Mouse (Mus musculus) lung, postnatal 4 days (tissue): ENCODE results near the gene Zbtb5.
A peak's percentile ranks its signal among the peaks of the same experiment; 100 is the strongest.
"Not testable (repeated sequence)": the region's sequence is repeated elsewhere in the genome, so short reads cannot be mapped to it uniquely, and the experiment has no call there.

Source experiments
- DNase-seq, 2 experiments: peaks; one replicate each; pipeline ENCODE4 v3.0.0; 2021

Gene Zbtb5

DNA sequence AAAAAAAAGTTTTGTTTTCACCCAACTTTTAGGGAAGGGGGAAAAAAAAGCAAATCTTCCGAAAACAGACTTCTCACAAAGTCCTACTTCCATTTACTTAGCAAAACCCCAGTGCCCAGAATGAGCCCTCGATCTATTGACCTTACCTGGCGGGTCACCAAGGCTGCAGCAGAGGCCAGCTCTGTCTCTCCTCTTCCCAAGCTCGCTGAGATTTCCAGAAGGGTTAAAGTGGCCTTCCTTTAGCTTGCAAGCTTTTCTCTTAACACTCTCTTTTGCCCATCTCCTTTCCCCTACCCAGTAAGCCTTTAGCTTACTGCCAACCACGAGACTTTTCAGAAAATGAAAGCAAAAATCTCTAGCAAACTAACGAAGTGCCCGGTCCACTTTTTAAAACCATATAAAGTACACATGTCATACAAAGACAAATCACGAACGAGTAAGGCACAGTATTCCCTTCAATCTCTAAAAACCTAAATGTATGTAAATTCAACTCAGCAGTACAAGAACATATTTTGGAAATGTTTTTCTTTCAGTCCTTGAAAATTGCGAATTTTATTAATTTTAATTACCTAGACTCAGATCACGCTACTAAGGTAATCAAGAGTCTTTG is 1.3 kb downstream of the Zbtb5 start:
- no peak for DNase-seq

DNA sequence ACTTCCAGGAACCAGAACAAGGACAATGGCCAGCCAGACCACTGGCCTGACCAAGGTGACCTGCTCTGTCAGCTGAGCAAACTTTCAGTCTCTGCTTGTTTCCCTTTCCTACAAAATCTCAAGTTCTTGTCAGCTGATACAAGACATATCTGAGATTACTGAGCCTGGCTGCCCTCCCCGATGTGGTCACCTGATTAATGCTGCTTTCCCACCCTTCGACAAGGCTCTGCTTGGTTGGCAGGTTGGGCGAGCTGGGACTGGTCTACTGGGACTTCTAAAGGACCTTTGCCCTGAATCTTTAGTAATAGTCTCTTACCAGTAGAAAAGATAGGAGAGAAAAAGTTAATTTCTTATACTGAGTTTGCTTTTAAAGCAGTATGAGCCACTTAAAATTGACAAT is 6.8 kb downstream of the Zbtb5 start:
- no peak for DNase-seq

DNA sequence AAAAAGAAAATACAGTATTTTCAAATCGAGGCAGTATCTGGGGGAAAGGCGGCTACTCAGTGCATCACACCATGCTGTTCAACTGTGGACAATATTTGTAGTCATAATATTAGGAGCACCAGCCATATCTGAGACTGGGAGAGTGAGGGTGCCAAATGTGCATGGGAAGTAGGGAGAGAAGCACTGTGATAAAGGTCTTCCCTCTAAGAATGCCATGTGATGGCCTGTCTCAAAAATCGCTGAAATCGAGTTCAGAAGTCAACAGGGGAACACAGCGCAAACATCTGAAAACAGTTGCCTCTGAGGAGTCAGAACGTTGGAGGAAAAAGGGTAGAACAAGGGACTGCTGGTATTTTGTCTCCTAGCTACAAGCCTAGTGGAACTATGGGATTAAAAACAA is 12.2 kb downstream of the Zbtb5 start:
- DNase-seq = no peak

DNA sequence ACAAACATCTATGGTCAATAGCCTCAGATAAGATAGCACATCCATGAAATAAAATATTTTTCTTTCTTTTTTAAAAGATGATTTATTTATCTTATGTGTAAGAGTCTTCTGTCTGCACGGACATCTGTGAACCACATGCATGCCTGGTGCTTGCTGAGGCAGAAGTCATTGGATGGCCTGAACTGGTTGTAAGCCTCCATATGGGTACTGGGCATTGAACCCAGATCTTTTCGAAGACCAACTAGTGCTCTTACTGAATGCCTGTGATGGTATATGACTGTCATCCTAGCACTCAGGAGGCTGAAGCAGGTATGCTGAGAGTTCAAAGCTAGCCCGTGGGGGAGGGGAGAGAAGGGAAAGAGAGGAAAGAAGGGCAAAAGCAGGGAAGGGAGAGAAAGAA is 14.1 kb downstream of the Zbtb5 start:
- DNase-seq = no peak

DNA sequence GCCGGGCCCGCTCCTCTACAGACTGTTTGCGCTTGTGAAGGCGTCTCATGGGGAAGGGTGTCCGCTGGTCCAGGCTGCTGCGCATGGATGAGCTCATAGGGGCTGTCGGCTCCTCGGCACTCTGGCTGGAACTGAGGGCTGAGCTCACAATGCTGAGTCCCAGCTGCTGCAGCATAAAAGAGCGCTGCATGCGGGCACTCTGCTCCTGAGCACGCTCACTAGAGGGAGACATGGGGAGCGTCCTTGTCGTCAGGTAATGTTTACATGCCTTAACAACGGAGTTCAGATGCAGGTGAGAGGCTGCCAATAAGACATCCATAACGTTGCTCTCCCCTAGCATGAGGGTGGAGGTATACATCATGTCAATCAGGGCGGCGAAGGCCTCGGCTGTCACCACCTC is 17.4 kb downstream of the Zbtb5 start:
- DNase-seq = no peak

DNA sequence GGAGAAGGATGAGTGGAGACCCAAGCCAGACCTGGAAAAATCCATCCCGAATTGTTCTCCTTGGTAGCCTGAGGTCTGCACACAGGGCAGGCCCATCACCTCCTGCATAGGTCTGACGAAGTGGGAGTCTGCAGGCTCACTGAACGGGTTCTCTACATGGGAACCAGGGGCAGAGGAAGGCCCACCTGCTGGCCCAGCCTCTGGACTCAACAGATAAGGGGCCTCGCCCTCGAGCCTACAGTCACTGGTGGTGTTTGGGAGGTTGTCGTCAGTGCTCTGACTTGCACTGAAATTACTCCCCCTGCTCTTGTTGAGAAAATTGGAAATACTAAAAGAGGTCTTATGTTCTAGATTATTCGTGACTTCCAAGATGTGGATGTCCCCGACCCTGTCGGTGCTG is 18.4 kb downstream of the Zbtb5 start:
- DNase-seq = no peak

DNA sequence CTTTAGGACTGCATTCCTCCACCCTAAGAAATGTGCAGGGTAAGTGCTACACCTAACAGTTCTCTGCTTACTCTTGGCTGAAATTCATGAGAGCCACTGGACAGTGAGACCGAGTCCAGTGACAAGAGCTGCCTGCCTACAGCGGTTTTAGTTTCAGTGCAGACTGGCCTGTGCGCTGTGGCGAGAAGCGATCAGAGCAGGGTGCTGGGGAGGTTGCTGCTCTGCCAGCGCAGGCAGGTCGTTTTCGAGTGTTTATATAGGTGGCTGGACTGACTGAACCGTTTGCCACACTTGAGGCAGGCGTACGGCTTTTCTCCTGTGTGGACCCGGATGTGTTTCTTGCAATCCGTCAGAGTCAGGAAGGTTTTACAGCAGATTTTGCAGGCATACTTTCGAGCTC is 19.0 kb downstream of the Zbtb5 start:
- DNase-seq = not testable (repeated sequence)

DNA sequence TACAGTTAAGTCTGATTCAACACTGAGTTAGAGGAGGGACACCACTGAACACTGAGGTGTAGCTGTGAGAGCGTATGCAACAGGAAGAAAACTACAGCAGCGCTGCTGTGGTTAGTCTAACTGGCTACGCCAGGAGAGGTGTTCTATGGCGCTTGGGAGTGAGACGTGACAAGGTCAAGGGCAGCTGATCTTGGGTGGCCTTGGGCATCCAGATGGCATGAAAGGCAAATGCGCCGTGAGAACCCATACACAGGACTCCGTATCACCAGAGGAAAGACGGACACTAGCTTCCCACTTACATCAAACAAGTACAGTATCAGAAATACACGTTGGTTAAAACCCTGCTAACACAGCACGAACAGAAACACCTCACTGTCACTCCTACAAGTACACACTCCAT is 19.9 kb downstream of the Zbtb5 start:
- DNase-seq = not testable (repeated sequence)

DNA sequence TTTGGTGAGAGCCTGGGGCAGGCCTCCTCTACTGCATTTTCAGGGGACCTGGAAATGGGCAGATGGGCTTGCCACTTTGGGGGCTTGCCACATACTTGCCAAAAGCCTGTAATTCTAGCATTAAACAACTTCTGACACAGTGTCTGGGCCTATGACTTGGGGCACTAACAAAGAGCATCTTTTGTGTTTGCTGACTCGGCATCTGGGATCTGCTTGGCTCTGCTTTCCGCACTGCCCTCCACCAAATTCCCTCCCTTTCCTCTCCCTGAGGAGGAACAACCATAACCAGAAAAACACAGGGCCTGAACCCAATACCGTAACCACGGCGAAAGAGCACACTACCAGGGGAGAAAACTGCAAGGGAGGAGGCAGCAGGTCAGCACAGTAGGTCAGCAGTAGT is 21.7 kb downstream of the Zbtb5 start:
- no peak for DNase-seq

DNA sequence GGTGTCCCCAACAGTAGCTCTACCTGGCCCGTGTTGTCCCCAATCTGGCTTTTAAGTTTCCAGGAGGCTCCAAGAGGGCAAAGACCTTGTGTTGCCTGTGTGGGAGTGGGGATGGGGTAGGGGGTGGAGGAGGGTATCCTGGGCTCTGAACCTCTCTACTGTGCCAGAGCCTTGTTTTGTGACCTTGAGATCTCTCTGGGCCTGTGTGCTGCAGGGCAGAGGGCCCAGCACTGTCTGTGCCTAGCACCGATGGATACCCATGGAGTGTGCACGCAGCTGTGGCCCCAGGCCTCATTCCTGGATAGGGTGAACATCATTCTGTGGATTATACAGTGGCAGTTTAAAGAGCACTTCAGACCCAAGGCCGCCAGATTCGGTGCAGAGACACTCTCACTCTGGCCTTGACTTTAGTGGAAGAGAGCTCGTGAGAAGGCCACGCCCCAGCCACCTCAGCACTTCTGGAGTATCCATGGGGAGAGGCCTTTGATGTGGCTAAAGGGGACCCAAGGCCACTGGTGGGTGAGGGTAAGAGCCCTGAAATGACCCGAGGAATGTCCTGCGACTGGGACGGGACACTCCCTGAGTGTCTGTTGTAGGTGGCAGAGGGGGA is 29.0 kb downstream of the Zbtb5 start:
- DNase-seq = no peak

DNA sequence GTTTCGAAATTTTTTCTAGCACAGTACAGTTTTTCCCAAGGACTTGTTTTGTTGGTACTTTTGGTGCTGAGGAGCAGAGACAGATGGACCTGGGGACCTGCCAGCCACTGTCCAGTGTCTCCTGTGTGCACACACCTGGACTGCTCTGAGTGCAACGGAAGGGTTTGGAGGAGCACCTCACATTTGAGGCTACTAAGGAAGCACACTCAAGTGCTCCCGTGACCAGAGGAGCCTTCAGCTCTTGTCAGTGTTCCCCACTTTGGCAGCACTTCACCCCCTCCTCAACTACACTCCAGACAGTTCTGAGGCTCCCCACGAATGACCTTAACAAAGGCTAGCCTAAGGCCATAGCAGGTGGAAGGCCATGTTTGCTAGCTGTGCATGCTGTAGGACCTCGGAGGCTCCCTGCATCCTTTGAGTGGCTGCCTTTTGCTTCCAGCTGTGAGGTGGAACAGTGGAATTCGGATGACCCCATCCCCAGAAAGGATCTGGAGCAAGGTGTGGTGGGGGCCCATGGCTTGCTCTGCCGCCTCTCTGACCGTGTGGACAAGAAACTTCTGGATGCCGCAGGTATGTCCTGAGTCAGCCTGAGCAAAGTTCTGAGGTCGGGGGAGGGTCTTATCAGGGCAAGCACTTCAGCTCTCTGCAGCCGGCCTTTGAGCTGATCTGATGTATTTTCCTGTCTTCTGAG is 29.6 kb downstream of the Zbtb5 start:
- DNase-seq = no peak

DNA sequence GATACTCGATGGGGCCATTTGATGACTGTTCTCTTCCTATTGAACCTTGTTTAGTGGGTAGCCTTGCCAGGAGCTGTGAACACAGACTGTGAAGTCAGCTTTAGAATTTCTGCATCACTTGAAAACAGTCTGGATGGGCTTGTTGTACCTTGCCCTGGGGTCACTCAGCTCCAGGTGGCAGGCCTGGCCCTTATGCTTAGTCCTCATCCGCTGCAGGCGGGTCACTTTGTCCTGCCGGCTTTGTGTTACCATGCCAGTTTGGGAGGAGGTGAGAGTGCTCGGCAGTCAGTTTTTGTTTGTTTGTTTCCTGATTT is 30.3 kb downstream of the Zbtb5 start:
- DNase-seq = no peak

DNA sequence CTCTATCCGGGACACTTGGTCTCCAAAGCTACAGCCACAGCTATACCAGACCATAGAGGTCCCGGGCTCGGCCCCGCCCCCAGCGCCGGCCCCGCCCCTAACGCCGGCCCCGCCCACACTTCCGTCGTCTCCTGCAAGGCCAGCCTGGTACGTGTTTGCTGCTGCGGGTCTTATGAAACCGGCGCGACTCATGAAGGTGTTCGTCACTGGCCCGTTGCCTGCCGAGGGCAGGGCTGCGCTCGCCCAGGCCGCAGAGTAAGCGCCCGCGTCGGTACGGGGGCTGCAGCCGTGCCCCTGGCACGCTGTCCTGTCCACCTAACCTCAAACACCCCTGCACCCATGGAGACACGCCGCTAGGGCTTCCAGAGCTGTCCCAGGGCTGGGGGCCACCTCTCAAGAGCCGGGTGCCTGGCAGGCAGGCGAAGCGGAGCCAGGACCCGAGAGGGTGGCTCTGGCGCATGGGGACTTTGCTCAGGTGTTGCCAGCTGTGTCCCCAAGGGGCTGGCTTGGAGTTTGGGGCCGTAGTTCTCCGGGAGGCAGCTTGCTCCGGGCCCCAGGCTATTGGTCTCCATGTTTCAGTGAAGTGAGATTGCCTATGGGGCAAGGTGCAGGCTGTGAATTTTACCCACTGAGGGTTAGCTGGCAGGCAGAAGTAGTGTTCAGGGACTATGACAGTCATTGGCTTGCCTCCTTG is 30.8 kb downstream of the Zbtb5 start, which contains the start of gene Grhpr:
Gene Grhpr (plus strand): TSS at position 116 of the 694 bp plus-strand sequence.
- peak; percentile 88 for DNase-seq

DNA sequence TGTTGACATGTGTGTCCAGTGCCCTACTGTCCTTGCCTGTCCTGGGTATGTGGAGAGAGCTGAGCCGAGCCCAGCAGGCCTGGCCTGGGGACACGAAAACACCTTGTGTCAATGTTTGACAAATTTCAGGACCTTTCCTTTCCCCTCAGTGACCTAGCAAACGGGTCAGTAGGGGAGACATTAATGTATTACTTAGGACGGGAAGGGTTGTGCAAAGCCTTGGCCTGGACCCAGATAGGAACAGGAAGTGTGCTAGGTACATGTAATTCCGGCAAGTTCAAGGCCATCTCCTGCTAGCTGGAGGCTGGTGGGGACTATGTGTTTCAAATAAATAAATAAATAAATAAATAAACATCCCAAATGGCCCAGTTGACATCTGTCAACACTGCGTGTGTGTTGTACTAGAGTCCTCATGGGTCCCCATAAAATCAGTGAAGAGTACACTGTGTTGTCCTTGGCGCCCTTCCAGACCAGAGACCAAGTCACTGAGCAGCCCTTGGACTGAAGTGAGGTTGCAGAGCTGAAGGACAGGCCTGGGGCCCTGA is 32.3 kb downstream of the Zbtb5 start:
- DNase-seq = no peak

DNA sequence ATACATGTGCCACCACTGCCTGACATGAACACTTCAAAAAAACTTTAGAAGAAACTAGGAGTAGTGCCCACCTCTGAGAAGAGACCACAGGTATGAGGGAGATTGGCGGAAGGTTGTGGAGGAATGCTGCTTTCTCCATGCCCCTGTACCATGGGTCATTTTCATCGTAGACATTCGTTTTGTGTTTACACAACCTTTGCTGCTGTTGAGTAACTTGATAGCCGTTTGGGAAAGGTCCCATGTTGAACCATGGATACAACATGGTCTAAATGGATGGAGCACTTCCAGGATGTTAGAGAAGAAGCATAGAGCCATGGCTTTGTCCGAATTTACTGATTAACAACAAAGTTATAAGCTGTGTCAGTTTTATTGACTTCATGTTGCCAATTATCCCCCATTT is 34.0 kb downstream of the Zbtb5 start:
- no peak for DNase-seq

DNA sequence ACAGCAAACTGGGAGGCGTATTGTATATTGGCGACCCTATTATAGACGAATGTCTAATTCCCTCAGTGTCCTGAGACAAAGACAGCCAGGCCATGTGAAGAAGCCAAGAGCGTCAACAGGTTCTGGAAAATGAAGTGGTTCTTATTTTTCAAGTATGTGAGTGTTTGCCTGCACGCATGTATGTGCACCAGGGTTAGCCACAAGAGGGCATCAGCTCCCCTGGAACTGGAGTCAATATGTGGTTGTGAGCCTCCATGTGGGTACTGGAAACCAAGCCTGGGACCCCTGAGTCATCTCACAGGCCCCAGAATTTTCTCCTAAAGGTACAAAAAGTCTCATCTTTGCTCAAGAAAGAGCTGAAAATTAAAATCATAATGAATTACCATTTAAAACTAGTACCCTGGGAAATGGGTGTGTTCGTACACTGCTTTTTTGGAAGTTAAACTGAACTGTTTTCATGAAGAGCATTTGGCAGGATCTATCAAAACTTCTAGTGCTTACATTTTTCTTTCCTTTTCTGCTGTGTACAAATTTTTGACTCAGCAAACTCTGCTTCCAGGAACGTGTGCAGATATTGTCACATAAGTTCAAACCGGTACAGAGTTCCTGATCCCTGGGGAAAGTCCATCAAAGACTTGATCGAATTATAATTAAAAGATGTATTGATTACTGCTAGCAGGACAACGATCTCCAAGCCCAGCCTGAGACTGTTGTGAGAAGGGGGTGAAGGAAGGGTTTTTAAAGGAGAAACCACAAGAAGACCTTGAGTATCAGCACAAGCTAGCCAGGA is 35.1 kb downstream of the Zbtb5 start:
- DNase-seq = no peak

DNA sequence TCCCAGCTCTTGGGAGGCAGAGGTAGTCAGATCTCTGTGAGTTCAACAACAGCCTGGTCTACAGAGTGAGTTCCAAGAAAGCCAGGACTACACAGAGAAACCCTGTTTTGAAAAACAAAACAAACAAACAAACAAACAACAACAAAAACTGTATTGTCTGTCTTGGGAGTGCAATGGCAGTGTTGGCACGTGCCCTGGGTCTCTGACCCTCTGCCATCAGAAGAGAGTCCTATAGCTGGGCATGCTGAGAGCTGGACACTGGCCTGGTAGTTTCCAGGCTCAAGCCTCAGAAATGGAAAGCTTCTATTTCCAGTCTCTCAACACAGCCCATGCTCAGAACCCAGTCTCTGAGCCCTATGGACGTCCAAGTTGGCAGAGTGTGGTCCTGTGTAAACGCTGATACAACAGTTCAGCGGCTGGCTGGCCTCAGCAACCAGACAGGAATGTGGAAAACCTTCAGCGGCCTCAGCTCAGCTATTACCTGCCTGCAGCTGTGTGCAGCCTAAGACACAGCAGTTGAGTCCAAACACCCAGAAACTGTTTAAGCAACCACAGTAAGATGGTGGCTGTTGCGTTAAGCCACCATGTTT is 36.1 kb downstream of the Zbtb5 start:
- peak in 1 of 2 experiments; percentile 12 for DNase-seq

DNA sequence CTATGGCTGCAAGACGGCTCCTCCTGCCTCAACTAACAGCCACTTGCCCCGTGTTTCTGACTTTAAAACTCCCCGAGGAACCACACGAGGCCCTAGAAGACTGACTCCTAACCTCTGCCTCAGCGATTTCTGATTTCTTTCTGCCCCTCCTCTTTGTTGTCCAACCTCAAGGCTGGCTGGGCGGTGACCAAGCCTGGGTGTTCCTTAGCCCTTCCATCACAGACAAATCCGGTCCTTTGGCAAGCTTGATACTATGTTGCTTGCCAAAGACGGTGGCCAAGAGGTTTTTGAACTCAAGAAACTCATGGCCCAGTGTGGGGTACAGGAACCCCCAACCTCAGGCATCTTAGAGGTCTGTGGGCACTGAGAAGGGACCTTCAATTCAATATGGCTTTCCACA is 37.9 kb downstream of the Zbtb5 start:
- no peak for DNase-seq

DNA sequence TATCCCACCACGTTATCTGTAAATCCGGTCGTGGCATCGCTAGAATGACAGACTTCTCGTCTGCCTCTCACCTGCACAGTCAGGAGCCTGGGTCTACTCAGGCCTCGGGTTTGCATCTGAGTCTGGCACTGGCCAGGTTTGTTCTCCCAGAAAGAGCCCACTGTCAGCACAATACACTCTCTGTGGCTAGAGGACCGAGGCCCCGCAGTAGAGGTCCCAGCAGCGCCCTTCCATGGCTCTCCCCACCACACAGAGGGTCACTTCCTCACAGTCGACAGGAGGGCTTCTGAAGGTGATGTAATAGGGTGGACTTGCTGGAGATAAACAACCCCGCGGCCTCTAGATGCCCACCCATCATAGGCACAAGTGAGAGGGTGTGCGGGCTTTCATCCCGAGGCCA is 38.3 kb downstream of the Zbtb5 start:
- DNase-seq = no peak

DNA sequence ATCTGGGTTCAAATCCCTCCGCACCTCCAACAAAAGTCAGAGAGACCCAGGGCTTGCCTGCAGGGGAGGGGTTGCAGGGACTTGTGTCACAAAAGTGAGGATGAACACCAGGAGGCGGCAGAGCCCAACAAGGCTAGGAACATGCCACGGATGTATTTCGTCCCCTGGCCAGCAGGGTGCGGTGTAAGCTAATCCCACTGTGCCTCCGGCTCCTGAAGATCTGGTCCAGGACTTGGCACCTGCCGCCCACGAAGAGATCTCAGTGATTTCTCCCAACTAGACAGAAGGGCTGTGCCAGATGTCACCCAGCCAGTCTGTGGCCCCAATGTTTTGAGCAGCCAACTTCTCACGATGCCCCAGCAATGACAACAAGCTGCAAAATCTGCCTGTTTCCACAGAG is 38.8 kb downstream of the Zbtb5 start:
- peak; percentile 90 to 93 for DNase-seq

DNA sequence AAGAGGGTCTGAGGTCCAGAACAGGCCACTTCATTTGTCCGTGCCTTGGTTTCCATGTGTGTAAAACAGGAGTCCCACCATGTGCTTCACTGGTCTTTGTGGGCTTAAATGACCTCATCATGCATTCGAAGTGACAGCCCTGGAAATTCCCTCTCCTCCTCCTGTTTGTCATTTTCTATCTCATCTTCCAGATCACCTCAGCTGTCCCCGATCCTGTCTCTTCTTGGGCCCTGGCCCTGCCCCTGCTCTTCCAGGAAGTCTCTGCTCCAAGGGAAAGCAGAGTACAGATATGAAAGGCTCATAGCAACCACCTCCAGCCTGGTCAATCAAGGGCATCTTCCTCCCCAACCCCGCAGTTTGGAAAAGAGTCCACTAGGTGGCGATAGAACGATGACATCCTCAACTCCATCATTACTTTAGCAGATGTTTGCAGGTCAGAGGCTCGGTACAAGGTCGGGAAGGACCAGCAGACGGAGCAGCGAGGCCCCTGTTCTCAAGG is 41.6 kb downstream of the Zbtb5 start:
- peak in 1 of 2 experiments; percentile 54 for DNase-seq

DNA sequence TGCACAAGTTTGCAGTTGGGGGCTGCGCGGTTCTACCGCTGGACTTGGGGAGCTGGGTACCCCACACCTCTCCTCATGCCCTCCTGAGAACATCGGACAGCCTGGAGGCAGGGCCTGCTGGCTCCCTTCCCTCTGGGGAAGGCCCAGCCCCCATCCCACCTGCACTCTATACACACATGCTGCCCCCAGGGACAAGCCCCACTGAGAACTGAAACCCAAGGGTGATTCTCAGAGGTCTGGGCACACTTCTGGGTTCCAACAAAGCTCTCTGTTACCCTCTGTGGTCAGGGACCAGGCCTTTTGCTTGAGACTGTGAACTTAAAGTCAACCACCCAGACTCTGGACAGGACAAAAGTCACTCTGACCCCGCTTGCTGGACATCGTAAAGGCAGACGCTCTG is 42.2 kb downstream of the Zbtb5 start:
- no peak for DNase-seq
